Mouse (Mus musculus): ENCODE results near the gene Gpx4. TPM values are rescaled to one million over a fixed set of nuclear protein-coding genes. Genes with fewer than 3 reads are reported as not detected.

Gpx4 gene
- polyA plus RNA-seq, 3 experiments from 2014 or later = 346 to 445 (median 381) TPM

DNA sequence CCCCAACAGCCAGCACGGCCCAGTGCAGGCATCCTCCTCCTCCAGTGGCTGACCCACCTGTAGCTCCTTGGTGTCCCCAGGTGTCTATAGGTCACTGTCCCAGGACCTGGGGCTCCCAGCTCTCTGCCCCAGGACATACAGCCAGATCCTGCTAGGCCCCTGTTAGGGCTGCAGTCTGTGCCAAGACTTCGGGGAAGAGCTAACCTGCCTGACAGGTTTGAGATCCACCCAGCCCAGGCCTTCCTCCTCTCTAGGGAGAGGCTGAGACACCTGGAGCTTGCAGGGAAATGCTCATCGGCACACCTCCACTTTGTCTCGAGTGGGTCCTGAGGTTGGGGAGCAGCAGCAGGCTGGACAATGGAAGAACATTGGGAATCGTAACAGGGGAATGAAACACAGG, 59.0 kb downstream of the Gpx4 start:
- no peak for ATAC-seq

Other genes with a start within 250 kb of the Gpx4 start
- not detected for gene Misp, start 226.2 kb upstream of the Gpx4 start, polyA plus RNA-seq (2017; shearing (Covaris generic))
- gene Ptbp1, start 192.7 kb upstream of the Gpx4 start, polyA plus RNA-seq (2017; shearing (Covaris generic)) = 100 to 1,000 TPM in 2 of 3 experiments, 10 to 100 TPM in 1; 97.4 to 169 (median 149) TPM
- not detected for gene Prtn3, start 172.7 kb upstream of the Gpx4 start, polyA plus RNA-seq (2017; shearing (Covaris generic))
- 1 to 10 TPM; 1.6 to 3.3 (median 2.2) TPM for gene Plppr3, start 172.5 kb upstream of the Gpx4 start, polyA plus RNA-seq (2017; shearing (Covaris generic))
- not detected for gene Elane, start 160.9 kb upstream of the Gpx4 start, polyA plus RNA-seq (2017; shearing (Covaris generic))
- gene Cfd, start 156.3 kb upstream of the Gpx4 start, polyA plus RNA-seq (2017; shearing (Covaris generic)) = not detected
- 1 to 10 TPM; 5.7 to 7.9 (median 7.1) TPM for gene Med16, start 138.2 kb upstream of the Gpx4 start, polyA plus RNA-seq (2017; shearing (Covaris generic))
- gene Gm26602, start 136.3 kb upstream of the Gpx4 start, polyA plus RNA-seq (2017; shearing (Covaris generic)) = 1 to 10 TPM in 1 of 3 experiments, not detected in 2; 5.5 TPM
- not detected for gene Kiss1r, start 130.2 kb upstream of the Gpx4 start, polyA plus RNA-seq (2017; shearing (Covaris generic))
- 100 to 1,000 TPM in 1 of 3 experiments, 10 to 100 TPM in 2; 96.5 to 106 (median 96.9) TPM for gene R3hdm4, start 126.0 kb upstream of the Gpx4 start, polyA plus RNA-seq (2017; shearing (Covaris generic))
- 1 to 10 TPM; 2.1 to 3.5 (median 2.4) TPM for gene Arid3a, start 120.1 kb upstream of the Gpx4 start, polyA plus RNA-seq (2017; shearing (Covaris generic))
- 10 to 100 TPM; 66.6 to 85.2 (median 74.2) TPM for gene Wdr18, start 87.0 kb upstream of the Gpx4 start, polyA plus RNA-seq (2017; shearing (Covaris generic))
- gene Grin3b, start 76.5 kb upstream of the Gpx4 start, polyA plus RNA-seq (2017; shearing (Covaris generic)) = under 1 TPM in 2 of 3 experiments, not detected in 1; 0.16 to 0.20 TPM
- 1 to 10 TPM; 2.0 to 2.5 (median 2.0) TPM for gene Tmem259, start 62.8 kb upstream of the Gpx4 start, polyA plus RNA-seq (2017; shearing (Covaris generic))
- gene Cnn2, start 58.6 kb upstream of the Gpx4 start, polyA plus RNA-seq (2017; shearing (Covaris generic)) = 100 to 1,000 TPM; 672 to 989 (median 979) TPM
- gene Abca7, start 50.7 kb upstream of the Gpx4 start, polyA plus RNA-seq (2017; shearing (Covaris generic)) = 10 to 100 TPM; 10.7 to 14.2 (median 13.3) TPM
- gene Arhgap45, start 30.5 kb upstream of the Gpx4 start, polyA plus RNA-seq (2017; shearing (Covaris generic)) = 100 to 1,000 TPM; 242 to 254 (median 251) TPM
- gene Polr2e, start 7.4 kb upstream of the Gpx4 start, polyA plus RNA-seq (2017; shearing (Covaris generic)) = 100 to 1,000 TPM; 137 to 227 (median 211) TPM
- gene Sbno2, start 58.4 kb downstream of the Gpx4 start, polyA plus RNA-seq (2017; shearing (Covaris generic)) = 10 to 100 TPM; 30.4 to 39.1 (median 32.6) TPM
- 10 to 100 TPM; 23.5 to 30.3 (median 25.5) TPM for gene Stk11, start 68.6 kb downstream of the Gpx4 start, polyA plus RNA-seq (2017; shearing (Covaris generic))
- 100 to 1,000 TPM; 297 to 357 (median 299) TPM for gene Atp5d, start 91.5 kb downstream of the Gpx4 start, polyA plus RNA-seq (2017; shearing (Covaris generic))
- gene Cbarp, start 93.7 kb downstream of the Gpx4 start, polyA plus RNA-seq (2017; shearing (Covaris generic)) = 1 to 10 TPM in 2 of 3 experiments, under 1 TPM in 1; 0.60 to 2.3 (median 1.3) TPM
- gene Midn, start 101.1 kb downstream of the Gpx4 start, polyA plus RNA-seq (2017; shearing (Covaris generic)) = 1 to 10 TPM; 7.3 to 9.3 (median 7.5) TPM
- 100 to 1,000 TPM in 2 of 3 experiments, 10 to 100 TPM in 1; 84.2 to 255 (median 213) TPM for gene Cirbp, start 118.8 kb downstream of the Gpx4 start, polyA plus RNA-seq (2017; shearing (Covaris generic))
- gene 1600002K03Rik, start 125.8 kb downstream of the Gpx4 start, polyA plus RNA-seq (2017; shearing (Covaris generic)) = 10 to 100 TPM; 17.9 to 28.4 (median 20.5) TPM
- not detected for gene Efna2, start 132.3 kb downstream of the Gpx4 start, polyA plus RNA-seq (2017; shearing (Covaris generic))
- 10 to 100 TPM; 57.7 to 85.1 (median 67.4) TPM for gene Mum1, start 179.3 kb downstream of the Gpx4 start, polyA plus RNA-seq (2017; shearing (Covaris generic))
- 100 to 1,000 TPM; 183 to 267 (median 228) TPM for gene Ndufs7, start 202.0 kb downstream of the Gpx4 start, polyA plus RNA-seq (2017; shearing (Covaris generic))
- 1 to 10 TPM in 1 of 3 experiments, under 1 TPM in 2; 0.67 to 1.7 (median 0.75) TPM for gene Gamt, start 213.8 kb downstream of the Gpx4 start, polyA plus RNA-seq (2017; shearing (Covaris generic))
- gene Dazap1, start 214.3 kb downstream of the Gpx4 start, polyA plus RNA-seq (2017; shearing (Covaris generic)) = 10 to 100 TPM; 12.3 to 14.4 (median 14.0) TPM
- gene Rps15, start 245.3 kb downstream of the Gpx4 start, polyA plus RNA-seq (2017; shearing (Covaris generic)) = 1,000 to 10,000 TPM in 2 of 3 experiments, 100 to 1,000 TPM in 1; 970 to 1,806 (median 1,658) TPM
- under 1 TPM; 0.04 to 0.35 (median 0.05) TPM for gene Apc2, start 248.8 kb downstream of the Gpx4 start, polyA plus RNA-seq (2017; shearing (Covaris generic))

Data from inflammation-experienced regulatory T-cells, adult 6 months (primary cell).